Mouse (Mus musculus) urinary bladder, postnatal 10 days (tissue): Measurements from ENCODE around the gene Tmtc2.

ENCODE experiments used
- DNase-seq: peaks from one replicate; pipeline ENCODE4 v3.0.0; 2022; ENCODE audit warnings: low spot score

The Tmtc2 gene

GRCm38 (mm10) chr10:105573908-105574694 lies at the start of gene Tmtc2:
Gene Tmtc2, minus strand, starts transcription at chr10:105574451.
- DNase-seq = peak; percentile 57

DNA sequence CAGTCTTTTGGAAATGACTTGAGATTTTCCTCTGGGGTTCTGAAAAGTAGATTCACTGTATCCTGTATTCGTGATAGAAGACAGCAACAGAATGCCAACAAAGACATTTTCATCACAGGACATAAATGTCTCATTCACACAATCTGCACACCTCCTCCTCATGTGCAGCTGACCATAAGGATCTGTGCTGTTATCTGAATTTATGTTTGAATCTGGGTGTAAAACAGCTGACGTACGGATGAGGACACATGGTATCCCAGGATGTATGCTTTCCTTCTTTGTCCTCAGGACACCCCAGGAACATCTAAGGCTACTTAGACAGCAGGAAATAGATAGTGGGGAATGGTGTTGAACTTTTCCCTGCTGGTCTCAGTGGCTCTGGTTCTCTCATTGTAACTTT lies 37.9 kb upstream of the Tmtc2 start:
- no peak for DNase-seq

- DNase-seq = no peak
These were observed 24.6 kb upstream of the Tmtc2 start for GRCm38 (mm10) chr10:105598826-105599225.

- no peak for DNase-seq
These were observed 23.0 kb upstream of the Tmtc2 start for GRCm38 (mm10) chr10:105597226-105597625.

GRCm38 (mm10) chr10:105595480-105596102 lies 21.3 kb upstream of the Tmtc2 start:
- DNase-seq = no peak

DNA sequence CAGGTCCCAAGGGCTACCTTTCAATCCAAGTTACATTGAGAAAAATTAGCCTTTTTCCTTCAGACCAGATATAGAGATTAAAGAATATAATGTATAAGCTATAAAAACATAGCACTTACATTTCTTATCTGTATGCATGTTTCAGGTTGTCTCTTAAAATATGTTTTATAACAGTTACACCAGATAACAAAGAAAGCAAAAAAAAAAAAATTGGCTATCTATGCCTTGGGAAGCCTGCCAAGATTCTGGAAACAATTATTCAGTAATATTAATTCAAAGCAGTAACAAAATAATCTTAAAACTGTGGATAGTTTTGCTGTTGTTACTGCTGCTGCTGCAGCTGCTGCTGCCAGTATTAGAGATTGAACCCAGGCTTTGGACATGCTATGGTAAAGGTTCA lies 13.9 kb upstream of the Tmtc2 start:
- no peak for DNase-seq

GRCm38 (mm10) chr10:105579318-105579717 lies 5.1 kb upstream of the Tmtc2 start:
- no peak for DNase-seq

DNA sequence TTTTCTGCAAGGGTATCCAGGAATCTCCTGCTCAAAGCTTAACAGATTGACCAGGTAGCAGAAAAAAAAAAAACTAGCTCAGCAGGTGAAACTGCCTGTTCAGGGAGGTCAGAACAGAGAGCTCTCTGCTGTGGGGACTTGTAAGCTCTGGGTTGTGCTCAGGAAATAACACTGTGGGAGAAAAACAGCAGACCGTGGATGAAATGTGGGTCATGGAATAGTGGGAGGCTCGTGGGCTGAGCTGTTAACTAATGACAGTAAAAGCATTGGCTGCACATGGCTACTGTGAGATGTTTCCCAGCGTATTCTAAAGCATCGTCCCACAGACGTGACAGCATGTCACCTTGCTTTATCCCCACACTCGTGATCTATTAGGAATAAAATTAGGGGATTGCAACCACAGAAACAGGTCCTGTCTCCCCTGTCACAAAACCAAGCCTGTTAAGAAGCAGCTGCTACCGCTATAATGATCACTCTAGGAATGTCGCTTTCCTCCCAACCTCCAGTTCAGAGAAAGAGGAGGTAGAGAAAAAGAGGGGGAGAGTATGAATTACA lies 4.1 kb upstream of the Tmtc2 start:
- no peak for DNase-seq

- peak; percentile 84 for DNase-seq
These were observed 727 bp upstream of the Tmtc2 start for GRCm38 (mm10) chr10:105574695-105575660.

DNA sequence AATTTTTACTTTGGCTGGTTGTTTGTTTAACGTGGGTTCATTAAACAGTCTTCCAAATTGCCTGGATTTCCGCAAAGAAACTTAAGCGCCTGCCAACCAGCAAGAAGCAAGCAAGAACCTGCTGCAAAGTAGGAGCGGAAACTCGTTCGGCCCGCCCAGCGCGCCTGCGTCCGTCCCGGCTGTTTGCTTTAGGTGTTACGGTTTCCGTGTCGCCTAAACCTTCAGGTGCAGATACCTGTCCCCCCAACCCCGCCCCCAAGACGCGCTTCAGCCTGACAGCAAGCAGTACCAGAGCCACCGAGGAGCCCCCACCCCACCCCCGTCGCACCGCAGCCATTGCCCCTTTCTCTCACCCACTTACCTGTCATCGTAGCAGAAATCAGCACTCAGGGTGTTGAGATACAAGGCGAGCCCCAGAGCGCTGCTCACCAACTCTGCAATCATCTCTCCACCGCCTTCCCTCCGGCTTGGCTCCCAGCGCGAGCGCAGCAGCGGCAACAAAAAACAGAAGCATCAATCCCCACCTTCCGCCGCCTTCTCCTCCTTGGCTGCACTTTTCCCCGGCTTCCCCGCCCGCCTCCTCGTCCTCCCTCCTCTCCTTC lies 844 bp downstream of the Tmtc2 start:
- DNase-seq = peak; percentile 14

- no peak for DNase-seq
These were observed 1.4 kb downstream of the Tmtc2 start for GRCm38 (mm10) chr10:105572829-105573228.

GRCm38 (mm10) chr10:105572301-105572700 lies 1.9 kb downstream of the Tmtc2 start:
- DNase-seq = no peak

DNA sequence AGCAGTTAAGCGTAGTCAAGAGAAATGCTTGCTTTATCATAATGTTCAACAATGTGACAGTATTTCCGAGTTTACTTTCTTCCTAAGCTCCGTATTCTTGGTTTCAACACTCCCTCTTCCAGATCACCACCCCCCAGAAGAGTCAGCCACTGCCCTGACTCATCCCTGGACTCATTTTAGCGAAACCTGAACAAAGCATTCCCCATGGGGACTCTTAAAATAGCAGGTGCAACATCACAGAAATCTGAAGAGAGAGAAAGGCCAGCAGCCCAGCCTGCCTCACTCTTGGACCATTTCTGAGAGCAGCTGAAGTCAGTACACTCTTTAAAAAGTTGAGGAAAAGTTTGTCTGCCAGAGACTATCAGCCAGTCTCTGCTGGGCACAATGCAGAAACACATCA lies 2.4 kb downstream of the Tmtc2 start:
- no peak for DNase-seq

DNA sequence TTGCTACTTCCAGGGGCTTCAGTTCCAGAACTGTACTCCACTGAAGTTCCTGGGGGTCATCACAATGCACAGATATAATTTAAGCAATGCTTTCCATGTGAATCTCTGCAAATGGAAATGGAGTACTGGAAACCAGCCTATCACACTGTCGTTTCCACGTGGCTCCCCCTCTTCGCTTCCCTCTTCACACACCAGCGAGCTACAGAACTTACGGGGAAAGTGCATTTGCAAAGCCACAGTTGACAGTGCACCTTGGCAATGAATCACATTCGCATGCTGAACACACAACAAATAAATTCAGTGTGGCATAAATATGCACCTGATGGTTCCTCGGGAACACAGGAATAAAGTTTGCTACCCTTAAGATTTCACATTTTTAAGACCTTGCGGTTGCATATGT lies 3.2 kb downstream of the Tmtc2 start:
- DNase-seq = no peak

GRCm38 (mm10) chr10:105569573-105569972 lies 4.7 kb downstream of the Tmtc2 start:
- DNase-seq = no peak

DNA sequence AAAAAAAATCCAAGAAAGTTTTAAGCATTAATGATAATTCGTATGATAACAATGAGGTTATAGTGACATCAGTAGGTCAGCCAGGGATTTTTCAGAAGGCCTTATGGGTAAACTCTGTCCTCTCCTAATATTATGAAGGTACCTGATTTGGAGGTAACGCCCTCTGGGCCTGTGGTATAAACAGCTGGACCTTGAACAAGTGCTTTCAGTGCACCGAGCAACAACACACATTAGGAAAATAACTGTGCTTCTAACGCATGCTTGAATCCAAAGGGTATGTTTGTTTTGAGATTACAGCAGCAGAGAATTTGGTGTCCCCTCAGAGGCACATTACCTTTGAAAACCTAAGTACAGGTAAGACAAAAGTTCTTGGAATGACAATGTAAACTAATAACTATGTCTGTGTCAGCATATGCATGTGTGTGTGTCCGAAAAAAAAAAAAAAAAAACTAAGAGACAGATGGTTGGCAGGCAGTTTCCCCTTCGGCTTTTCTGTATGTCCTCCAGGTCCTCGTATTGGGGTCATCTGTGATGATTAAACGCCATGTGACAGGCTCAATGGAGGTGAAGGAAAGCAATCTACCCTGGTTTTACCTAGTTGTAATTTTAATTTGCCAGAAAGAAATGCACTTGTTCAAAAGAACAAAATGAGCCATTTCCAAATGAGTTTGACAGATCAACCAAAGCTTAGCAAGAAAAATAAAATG lies 6.3 kb downstream of the Tmtc2 start:
- no peak for DNase-seq

DNA sequence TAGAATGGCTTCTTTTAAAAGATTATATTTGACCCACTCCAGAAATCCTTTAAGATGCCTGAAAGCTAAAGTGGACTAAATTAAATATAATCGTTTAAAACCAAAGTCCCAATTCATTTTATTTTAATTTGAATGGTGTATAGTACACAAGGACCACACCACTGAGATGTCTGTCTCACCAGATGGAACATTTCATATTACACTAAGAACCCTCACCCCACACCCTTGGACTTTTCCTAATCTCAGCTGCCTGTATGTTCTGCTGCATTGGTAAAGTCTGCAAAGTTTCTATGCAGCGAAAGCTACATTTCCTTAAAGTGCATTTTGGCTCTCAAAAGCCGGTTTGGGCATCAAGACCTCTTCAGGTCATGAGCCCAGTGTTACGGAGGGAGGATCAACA lies 12.7 kb downstream of the Tmtc2 start:
- no peak for DNase-seq

DNA sequence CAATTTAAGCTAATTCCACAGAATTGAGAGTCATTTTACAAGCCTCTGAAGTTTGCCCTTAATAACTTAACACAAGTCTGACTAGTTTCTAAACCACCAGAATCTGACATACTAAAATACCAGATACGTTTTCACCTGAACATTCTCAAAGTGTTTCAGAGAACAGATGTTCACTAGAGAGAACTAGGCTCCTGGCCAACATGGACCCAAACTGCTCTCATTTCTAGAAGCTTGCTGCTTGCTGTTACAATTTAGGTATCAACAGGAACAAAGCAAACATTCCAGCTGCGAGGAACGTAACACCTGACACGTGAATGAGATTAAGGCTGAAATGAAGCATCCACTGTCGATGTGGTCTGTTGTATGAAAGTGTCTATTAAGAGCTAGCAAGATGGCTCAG lies 16.7 kb downstream of the Tmtc2 start:
- no peak for DNase-seq

- no peak for DNase-seq
These were observed 17.2 kb downstream of the Tmtc2 start for GRCm38 (mm10) chr10:105556890-105557572.

DNA sequence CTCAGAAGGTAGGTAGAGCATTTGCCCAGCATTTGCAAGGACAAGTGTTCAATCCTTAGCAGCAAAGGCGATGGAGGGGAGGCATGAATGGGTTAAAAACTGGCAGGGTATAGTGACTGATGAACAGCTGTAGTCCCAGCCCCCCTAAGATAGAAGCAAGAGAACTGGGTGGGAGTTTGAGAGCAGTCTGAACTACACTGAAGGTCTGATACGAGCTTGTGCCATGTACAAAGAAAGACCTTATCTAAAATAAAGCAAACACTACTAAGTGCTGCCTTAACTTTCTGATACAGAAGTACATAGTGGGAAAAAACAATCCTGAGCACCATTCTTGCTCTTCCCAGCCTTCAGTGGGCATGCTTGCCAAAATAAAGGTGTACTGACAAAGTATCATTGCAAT lies 20.1 kb downstream of the Tmtc2 start:
- no peak for DNase-seq

DNA sequence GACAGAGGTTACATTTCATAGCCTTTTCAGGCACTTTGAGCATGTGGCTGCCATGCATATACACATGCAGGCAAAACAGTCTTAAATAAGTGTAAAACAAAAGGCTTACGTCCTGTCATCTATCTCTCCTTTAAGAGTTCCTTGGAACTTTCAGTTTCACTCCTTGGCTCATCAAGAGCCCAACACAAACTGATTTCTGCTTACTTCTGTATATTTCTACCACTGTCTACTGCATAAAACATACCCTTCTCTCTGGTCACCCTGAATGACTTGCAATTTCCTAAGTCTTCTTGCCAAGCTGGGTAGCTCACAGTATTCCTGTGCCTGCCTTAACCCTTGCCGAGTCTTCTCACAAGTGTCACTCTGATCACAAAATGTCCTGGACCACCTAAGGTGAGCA lies 26.2 kb downstream of the Tmtc2 start:
- no peak for DNase-seq
